Mouse (Mus musculus): Measurements from ENCODE around the gene Slc22a12. TPM values are rescaled to one million over a fixed set of nuclear protein-coding genes. Genes with fewer than 3 reads are reported as not detected.

The Slc22a12 gene
- polyA plus RNA-seq (2014; fragmentation: Illumina TruSeq; extraction: RNeasy Lipid Tissue Mini Kit (QIAGEN cat#74804); ENCODE audit: low read depth, low replicate concordance) = 0.18 TPM

GRCm38 (mm10) chr19:6542367-6543034, at the start of gene Slc22a12:
Gene Slc22a12 (minus strand): TSS chr19:6543032.

Other genes starting within 250 kb of the Slc22a12 start
- gene Cdc42bpg, start 236.6 kb downstream of the Slc22a12 start, polyA plus RNA-seq (2014; fragmentation: Illumina TruSeq; extraction: RNeasy Lipid Tissue Mini Kit (QIAGEN cat#74804); ENCODE audit: low read depth, low replicate concordance) = 0.49 TPM
- gene Men1, start 208.1 kb downstream of the Slc22a12 start, polyA plus RNA-seq (2014; fragmentation: Illumina TruSeq; extraction: RNeasy Lipid Tissue Mini Kit (QIAGEN cat#74804); ENCODE audit: low read depth, low replicate concordance) = 3.6 TPM
- gene Map4k2, start 201.9 kb downstream of the Slc22a12 start, polyA plus RNA-seq (2014; fragmentation: Illumina TruSeq; extraction: RNeasy Lipid Tissue Mini Kit (QIAGEN cat#74804); ENCODE audit: low read depth, low replicate concordance) = 1.3 TPM
- gene Sf1, start 179.3 kb downstream of the Slc22a12 start, polyA plus RNA-seq (2014; fragmentation: Illumina TruSeq; extraction: RNeasy Lipid Tissue Mini Kit (QIAGEN cat#74804); ENCODE audit: low read depth, low replicate concordance) = 210 TPM
- gene Pygm, start 158.6 kb downstream of the Slc22a12 start, polyA plus RNA-seq (2014; fragmentation: Illumina TruSeq; extraction: RNeasy Lipid Tissue Mini Kit (QIAGEN cat#74804); ENCODE audit: low read depth, low replicate concordance) = 2.9 TPM
- gene Rasgrp2, start 143.7 kb downstream of the Slc22a12 start, polyA plus RNA-seq (2014; fragmentation: Illumina TruSeq; extraction: RNeasy Lipid Tissue Mini Kit (QIAGEN cat#74804); ENCODE audit: low read depth, low replicate concordance) = 0.99 TPM
- gene Nrxn2, start 124.3 kb downstream of the Slc22a12 start, polyA plus RNA-seq (2014; fragmentation: Illumina TruSeq; extraction: RNeasy Lipid Tissue Mini Kit (QIAGEN cat#74804); ENCODE audit: low read depth, low replicate concordance) = 0.08 TPM